Mouse (Mus musculus): ENCODE results near the gene Wfdc16. TPM values are rescaled to one million over a fixed set of nuclear protein-coding genes. Genes with fewer than 3 reads are reported as not detected.
"Not testable (repeated sequence)": the region's sequence is repeated elsewhere in the genome, so short reads cannot be mapped to it uniquely, and the experiment has no call there.

Gene Wfdc16
- 0.14 TPM in 1 of 2 replicates, not detected in the other for polyA plus RNA-seq (2012; rRNA removed)

GRCm38 (mm10) chr2:164638696-164639095 is at the start of gene Wfdc16:
Wfdc16 (minus strand) TSS chr2:164638796.
- DNase-seq (ENCODE audit: low read depth, low spot score), result no peak
- WGBS, result 44% methylated on average over 3 of the region's 3 CpGs

DNA sequence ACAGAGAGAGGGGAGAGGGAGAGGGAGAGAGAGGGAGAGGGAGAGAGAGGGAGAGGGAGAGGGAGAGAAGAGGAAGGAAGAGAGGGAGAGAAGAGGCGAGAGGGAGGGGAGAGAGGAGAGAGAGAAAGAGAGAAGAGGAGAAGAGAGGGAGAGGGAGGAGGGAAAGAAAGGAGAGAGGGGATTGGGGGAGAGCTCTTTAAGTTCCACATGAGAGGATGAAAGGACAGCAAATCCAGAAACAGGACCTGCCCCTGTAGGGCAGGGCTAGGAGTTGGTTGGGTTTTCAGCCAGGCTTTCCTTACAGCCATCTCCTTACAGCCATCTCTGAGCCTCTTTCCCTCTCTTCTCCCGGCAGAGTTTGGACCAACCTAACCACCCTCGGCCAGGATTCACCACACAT is 46.2 kb upstream of the Wfdc16 start, which contains the start of gene Wfdc13:
Gene Wfdc13 (plus strand): TSS at position 301 of the 400 bp plus-strand sequence.
- DNase-seq (ENCODE audit: low read depth, low spot score), result no peak
- 74% methylated on average over 3 of the region's 3 CpGs for WGBS

DNA sequence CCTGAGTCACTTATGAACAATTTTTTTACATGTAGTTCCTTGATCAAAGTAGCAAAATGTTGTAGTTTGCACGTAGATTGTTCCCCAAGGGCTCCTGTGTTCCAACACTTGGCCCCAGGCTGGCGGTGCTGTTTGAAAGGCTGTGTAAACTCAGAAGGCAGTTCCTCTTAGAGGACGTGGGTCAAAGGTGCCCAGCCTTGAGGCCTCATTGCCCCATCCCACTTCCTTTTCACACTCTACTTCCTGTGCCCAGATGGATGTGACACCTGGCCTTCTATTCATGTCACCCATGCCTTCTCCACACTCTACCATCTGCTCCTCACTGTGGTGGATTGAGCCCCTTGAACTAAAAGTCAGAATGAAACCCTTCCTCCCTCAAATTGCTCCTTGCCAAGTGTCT is 41.3 kb upstream of the Wfdc16 start:
- DNase-seq (ENCODE audit: low read depth, low spot score), result peak; percentile 61

GRCm38 (mm10) chr2:164678848-164679625 is 40.4 kb upstream of the Wfdc16 start:
- 10% methylated on average over 19 of the region's 19 CpGs for WGBS
- no peak for DNase-seq (ENCODE audit: low read depth, low spot score)

More for the DNA sequence above, 41.3 kb upstream of the Wfdc16 start:
- WGBS, result 13% methylated on average over 3 of the region's 3 CpGs

GRCm38 (mm10) chr2:164676916-164677685 is 38.5 kb upstream of the Wfdc16 start:
- 55% methylated on average over 16 of the region's 16 CpGs for WGBS
- DNase-seq (ENCODE audit: low read depth, low spot score), result no peak

- DNase-seq (ENCODE audit: low read depth, low spot score), result no peak
- 83% methylated on average over 7 of the region's 7 CpGs for WGBS
These were observed 37.5 kb upstream of the Wfdc16 start for GRCm38 (mm10) chr2:164676103-164676502.

DNA sequence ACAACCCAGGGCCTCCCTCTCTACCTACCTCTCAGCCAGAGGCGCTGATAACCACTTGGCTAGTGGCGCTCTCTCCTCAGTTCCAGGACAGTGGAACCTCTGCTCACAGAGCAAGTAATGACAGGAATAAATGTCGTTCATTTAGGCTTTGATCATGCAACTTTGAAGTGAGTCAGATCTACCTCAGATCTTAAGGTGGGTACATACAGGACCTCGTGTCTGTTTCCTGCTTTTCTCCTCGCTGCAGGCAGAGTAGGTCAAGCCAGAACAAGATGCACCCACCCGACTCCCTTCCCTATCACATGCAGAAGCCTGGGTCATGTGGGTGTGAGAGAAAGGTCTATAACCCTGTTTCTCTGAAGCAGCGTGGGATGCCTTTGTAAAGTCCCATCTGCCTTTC is 35.4 kb upstream of the Wfdc16 start, which contains the start of gene Wfdc11:
Gene Wfdc11 (minus strand): TSS at position 101 of the 400 bp plus-strand sequence.
- 66% methylated on average over 7 of the region's 7 CpGs for WGBS
- DNase-seq (ENCODE audit: low read depth, low spot score), result no peak

GRCm38 (mm10) chr2:164670938-164671337 is 32.3 kb upstream of the Wfdc16 start:
- no peak for DNase-seq (ENCODE audit: low read depth, low spot score)
- 0% methylated on average over 1 of the region's 1 CpGs for WGBS

DNA sequence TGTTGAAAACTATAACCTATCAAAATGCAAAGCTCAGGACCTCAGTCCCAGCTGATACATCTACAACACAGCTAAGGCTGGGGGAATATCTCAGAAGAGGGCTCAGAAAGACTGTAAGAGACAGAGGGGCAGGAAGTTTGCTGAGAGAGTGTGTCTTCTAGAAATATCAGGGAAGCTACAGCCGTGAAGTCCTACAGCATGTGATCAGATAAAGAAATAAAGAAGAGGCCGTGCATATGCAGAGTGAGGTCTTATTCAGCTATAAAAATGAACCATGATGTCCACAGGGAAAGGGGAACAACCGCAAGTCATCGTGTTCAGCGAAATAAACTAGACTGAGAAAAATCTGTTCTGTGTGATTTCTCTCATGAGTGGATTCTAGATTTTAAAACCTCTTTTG is 31.7 kb upstream of the Wfdc16 start:
- 72% methylated on average over 5 of the region's 5 CpGs for WGBS
- no peak for DNase-seq (ENCODE audit: low read depth, low spot score)

DNA sequence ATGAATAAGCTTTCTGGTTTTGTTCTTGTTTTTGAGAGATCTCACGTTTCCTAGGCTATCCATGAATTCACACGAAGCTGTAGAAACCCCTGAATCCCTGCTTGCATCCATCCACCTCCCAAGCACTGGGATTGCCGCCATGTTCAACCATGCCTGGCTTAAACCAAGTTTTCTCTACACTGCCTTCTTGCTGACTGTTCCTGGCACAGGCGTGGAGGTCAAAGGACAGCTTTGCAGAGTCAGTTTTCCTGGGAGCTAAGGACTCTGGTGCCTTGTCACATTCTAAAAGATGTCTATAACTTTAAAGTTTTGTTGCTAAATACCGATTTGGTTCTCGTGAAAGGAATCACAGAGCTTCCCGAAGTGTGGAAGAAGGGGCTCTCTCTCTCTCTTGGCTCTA is 26.3 kb upstream of the Wfdc16 start:
- WGBS, result 83% methylated on average over 7 of the region's 7 CpGs
- DNase-seq (ENCODE audit: low read depth, low spot score), result no peak

- DNase-seq (ENCODE audit: low read depth, low spot score), result no peak
- 76% methylated on average over 9 of the region's 9 CpGs for WGBS
These were observed 17.9 kb upstream of the Wfdc16 start, which contains the start of gene Wfdc9 for GRCm38 (mm10) chr2:164656483-164656882. Wfdc9 (minus strand) TSS chr2:164656583.

- 13% methylated on average over 11 of the region's 11 CpGs for WGBS
These were observed 17.3 kb upstream of the Wfdc16 start, which contains the start of gene Wfdc10 for GRCm38 (mm10) chr2:164655858-164656257. Wfdc10 (plus strand) TSS chr2:164656046.

GRCm38 (mm10) chr2:164641881-164642673 is 3.5 kb upstream of the Wfdc16 start:
- no peak for DNase-seq (ENCODE audit: low read depth, low spot score)
- 75% methylated on average over 13 of the region's 13 CpGs for WGBS

More at GRCm38 (mm10) chr2:164655858-164656257, 17.3 kb upstream of the Wfdc16 start, which contains the start of gene Wfdc10:
- no peak for DNase-seq (ENCODE audit: low read depth, low spot score)

DNA sequence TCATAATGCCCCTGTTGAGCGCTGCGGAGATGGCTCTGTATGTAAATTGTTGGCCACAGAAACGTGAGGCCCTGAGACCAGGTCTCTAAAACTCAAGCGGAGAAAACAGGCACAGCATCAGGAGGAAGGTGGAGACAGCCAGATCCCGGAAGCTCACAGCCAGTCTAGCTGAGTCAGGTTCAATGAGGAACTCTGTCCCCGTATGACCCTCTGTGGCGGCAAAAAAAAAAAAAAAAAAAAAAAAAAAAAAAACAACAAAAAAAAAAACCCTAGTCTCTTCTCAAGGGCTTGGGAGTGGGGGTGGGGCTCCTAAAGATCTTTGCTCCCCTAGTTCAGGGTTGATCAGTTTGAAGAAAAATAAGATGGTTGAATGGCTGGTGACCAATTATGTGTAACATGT is 2.5 kb upstream of the Wfdc16 start:
- DNase-seq (ENCODE audit: low read depth, low spot score), result no peak
- WGBS, result 43% methylated on average over 7 of the region's 7 CpGs

DNA sequence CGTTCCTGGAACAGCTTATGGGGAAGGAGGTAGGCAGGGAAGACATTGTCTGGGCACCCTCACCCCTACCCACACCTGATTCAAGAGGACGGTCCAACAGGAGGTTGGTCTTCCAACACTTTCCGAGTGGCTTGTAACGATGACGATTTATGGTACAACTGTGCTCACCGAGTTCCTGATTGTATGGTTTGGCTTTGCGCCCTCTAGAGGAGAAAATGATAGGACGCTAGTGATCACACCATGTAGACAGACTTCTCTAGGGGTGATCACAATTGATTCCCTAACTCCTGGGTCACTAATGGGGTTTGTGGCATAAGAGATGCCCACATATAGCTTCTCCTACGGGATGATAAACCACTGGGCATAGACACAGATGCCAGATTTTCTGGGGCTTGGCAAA is 3.3 kb downstream of the Wfdc16 start:
- WGBS, result 75% methylated on average over 9 of the region's 9 CpGs

GRCm38 (mm10) chr2:164621775-164622174 is 16.8 kb downstream of the Wfdc16 start:
- WGBS, result 73% methylated on average over 4 of the region's 4 CpGs
- DNase-seq (ENCODE audit: low read depth, low spot score), result no peak

More for the DNA sequence above, 3.3 kb downstream of the Wfdc16 start:
- DNase-seq (ENCODE audit: low read depth, low spot score), result no peak

GRCm38 (mm10) chr2:164619050-164619449 is 19.5 kb downstream of the Wfdc16 start:
- WGBS, result 51% methylated on average over 5 of the region's 5 CpGs
- no peak for DNase-seq (ENCODE audit: low read depth, low spot score)

GRCm38 (mm10) chr2:164615386-164615785 is 23.2 kb downstream of the Wfdc16 start:
- WGBS, result 87% methylated on average over 3 of the region's 3 CpGs
- no peak for DNase-seq (ENCODE audit: low read depth, low spot score)

GRCm38 (mm10) chr2:164613471-164613870 is 25.1 kb downstream of the Wfdc16 start, which contains the start of the genes Wfdc6b and Wfdc8:
Wfdc6b (plus strand) TSS chr2:164613522.
Wfdc8 (minus strand) TSS chr2:164613626.
- 48% methylated on average over 8 of the region's 8 CpGs for WGBS
- DNase-seq (ENCODE audit: low read depth, low spot score), result not testable (repeated sequence)
